Mouse (Mus musculus) adrenal gland, postnatal 0 days (tissue): Measurements from ENCODE around the gene Kcnq2. TPM values are rescaled to one million over a fixed set of nuclear protein-coding genes. Genes with fewer than 3 reads are reported as not detected.

Source experiments
- polyA plus RNA-seq: library from polyadenylated mRNA; unstranded; fragments of >200 nt; fragmentation: Nextera tagmentation; extraction: Ambion mirVana; gene quantifications from 2 replicates; pipeline ENCODE4 v1.2.1, GENCODE M21; 2015

The Kcnq2 gene
- polyA plus RNA-seq = 3.5 and 8.4 TPM in 2 replicates

GRCm38 (mm10) chr2:181134591-181135445 lies at the start of gene Kcnq2:
TSS of gene Kcnq2 (minus strand) at chr2:181135300.

GRCm38 (mm10) chr2:181156248-181157121 lies 21.4 kb upstream of the Kcnq2 start, which contains the start of gene Eef1a2:
TSS of gene Eef1a2 (minus strand) at chr2:181157014.

DNA sequence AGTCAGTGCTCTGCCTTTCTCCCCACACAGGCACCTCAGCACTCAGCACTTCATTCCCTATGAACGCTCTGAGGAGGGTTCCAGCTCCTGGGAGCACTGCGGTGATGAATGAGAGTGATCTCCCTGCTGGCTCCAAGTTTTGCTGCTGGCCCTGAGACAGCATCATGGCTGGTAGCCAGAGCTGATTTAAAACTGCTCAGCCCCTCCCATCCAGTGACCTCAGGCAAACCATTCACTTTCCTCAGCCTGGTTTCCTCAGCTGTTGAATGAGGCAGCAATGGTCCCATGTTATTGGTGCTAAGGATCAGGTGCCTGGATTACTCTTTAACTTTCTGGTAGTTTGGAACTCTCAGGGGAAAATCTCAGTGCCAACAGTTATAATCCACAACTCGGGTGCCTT lies 91.7 kb downstream of the Kcnq2 start, which contains the start of gene Chrna4:
Chrna4 (minus strand) TSS at position 110 of the 400 bp plus-strand sequence.

Other genes with a start within 250 kb of the Kcnq2 start
- gene Ythdf1, start 214.4 kb downstream of the Kcnq2 start, polyA plus RNA-seq = 30.7 and 37.8 TPM in 2 replicates
- gene Birc7, start 206.3 kb downstream of the Kcnq2 start, polyA plus RNA-seq = 0.24 TPM in 1 of 2 replicates, not detected in the other
- 41.6 and 66.4 TPM in 2 replicates for gene Nkain4, start 180.6 kb downstream of the Kcnq2 start, polyA plus RNA-seq
- gene Arfgap1, start 168.1 kb downstream of the Kcnq2 start, polyA plus RNA-seq = 44.6 and 60.0 TPM in 2 replicates
- 2.3 and 3.7 TPM in 2 replicates for gene Col20a1, start 148.8 kb downstream of the Kcnq2 start, polyA plus RNA-seq
- 3.1 and 5.4 TPM in 2 replicates for gene Chrna4, start 91.8 kb downstream of the Kcnq2 start, polyA plus RNA-seq
- 2.8 and 7.1 TPM in 2 replicates for gene Eef1a2, start 21.7 kb upstream of the Kcnq2 start, polyA plus RNA-seq
- gene Ppdpf, start 51.9 kb upstream of the Kcnq2 start, polyA plus RNA-seq = 216 TPM in 2 replicates
- 0.05 TPM in 1 of 2 replicates, not detected in the other for gene Ptk6, start 67.5 kb upstream of the Kcnq2 start, polyA plus RNA-seq
- gene Srms, start 77.9 kb upstream of the Kcnq2 start, polyA plus RNA-seq = 0.25 and 0.57 TPM in 2 replicates
- gene Fndc11, start 84.7 kb upstream of the Kcnq2 start, polyA plus RNA-seq = 0.41 TPM in 1 of 2 replicates, not detected in the other
- gene Helz2, start 106.7 kb upstream of the Kcnq2 start, polyA plus RNA-seq = 0.93 and 1.5 TPM in 2 replicates
- gene Gmeb2, start 152.7 kb upstream of the Kcnq2 start, polyA plus RNA-seq = 7.2 and 8.2 TPM in 2 replicates
- 90.5 and 285 TPM in 2 replicates for gene Stmn3, start 179.2 kb upstream of the Kcnq2 start, polyA plus RNA-seq
- 12.9 and 16.5 TPM in 2 replicates for gene Rtel1, start 184.4 kb upstream of the Kcnq2 start, polyA plus RNA-seq
- gene Zgpat, start 229.6 kb upstream of the Kcnq2 start, polyA plus RNA-seq = 16.2 and 28.2 TPM in 2 replicates
- gene Arfrp1, start 230.1 kb upstream of the Kcnq2 start, polyA plus RNA-seq = 31.9 and 39.6 TPM in 2 replicates
- 9.4 and 10.7 TPM in 2 replicates for gene Lime1, start 244.8 kb upstream of the Kcnq2 start, polyA plus RNA-seq